Mouse (Mus musculus): Measurements from ENCODE around the gene Atp4b. TPM values are rescaled to one million over a fixed set of nuclear protein-coding genes. Genes with fewer than 3 reads are reported as not detected.

Gene Atp4b
- polyA plus RNA-seq, 1 experiment from 2014 or later: not detected

GRCm38 (mm10) chr8:13381630-13382029, 15.0 kb downstream of the Atp4b start:
- Histone ChIP-seq H3K4me2 (replicated peaks) (no peak overlapping the region), H3K36me3 (peaks cover 35% of the 10 kb centered on the region), H3K4me1 (no peaks in the 10 kb centered on the region), H3K9ac (replicated peaks) (no peak overlapping the region), H3K4me3 (no peak overlapping the region), H3K9me3 (no peaks in the 10 kb centered on the region), H3K27me3 (no peaks in the 10 kb centered on the region), H3K27ac (replicated peaks) (no peak overlapping the region)
- 95% methylated on average over 7 of the region's 7 CpGs for WGBS
- ATAC-seq (ENCODE audit: low FRiP score, low read depth): no peak

- no peaks in the 10 kb centered on the region for H3K27me3 ChIP-seq
- WGBS: 93% methylated on average over 8 of the region's 8 CpGs
- H3K9ac ChIP-seq (replicated peaks): no peak overlapping the region
- no peak overlapping the region for H3K4me3 ChIP-seq
- H3K9me3 ChIP-seq: no peaks in the 10 kb centered on the region
- no peak for ATAC-seq (ENCODE audit: low FRiP score, low read depth)
- H3K36me3 ChIP-seq: peaks cover 93% of the 10 kb centered on the region
- no peak overlapping the region for H3K4me2 ChIP-seq (replicated peaks)
- H3K4me1 ChIP-seq: no peaks in the 10 kb centered on the region
- no peak overlapping the region for H3K27ac ChIP-seq (replicated peaks)
These were observed 23.4 kb downstream of the Atp4b start for GRCm38 (mm10) chr8:13373151-13373662.

DNA sequence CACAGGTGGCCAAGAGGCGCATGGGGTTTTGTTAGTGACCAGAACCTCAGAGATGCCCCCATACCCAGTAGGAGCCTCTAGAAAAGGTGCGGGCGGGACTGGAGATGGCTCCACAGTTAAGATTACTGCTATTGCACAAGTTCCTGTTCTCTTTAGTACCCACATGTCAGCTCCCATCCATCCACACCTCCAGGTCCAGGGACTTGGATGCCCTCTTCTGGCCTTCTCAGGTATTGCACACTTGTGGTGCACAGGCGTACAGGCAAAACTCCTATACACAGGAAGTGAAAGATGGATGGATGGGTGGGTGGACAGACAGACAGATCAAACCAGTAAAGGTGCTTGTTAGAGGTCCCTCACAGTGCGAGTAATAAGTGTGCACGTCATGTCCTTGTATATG, 34.8 kb downstream of the Atp4b start:
- Histone ChIP-seq H3K9me3 (0 out of 2 replicates have a peak, but pooled peaks cover 6% of the 10 kb centered on the region), H3K27ac (replicated peaks) (no peak overlapping the region), H3K36me3 (peaks cover 96% of the 10 kb centered on the region), H3K27me3 (no peaks in the 10 kb centered on the region), H3K4me1 (no peaks in the 10 kb centered on the region), H3K9ac (replicated peaks) (no peak overlapping the region), H3K4me3 (no peak overlapping the region), H3K4me2 (replicated peaks) (no peak overlapping the region)
- 99% methylated on average over 6 of the region's 6 CpGs for WGBS
- ATAC-seq (ENCODE audit: low FRiP score, low read depth): no peak

DNA sequence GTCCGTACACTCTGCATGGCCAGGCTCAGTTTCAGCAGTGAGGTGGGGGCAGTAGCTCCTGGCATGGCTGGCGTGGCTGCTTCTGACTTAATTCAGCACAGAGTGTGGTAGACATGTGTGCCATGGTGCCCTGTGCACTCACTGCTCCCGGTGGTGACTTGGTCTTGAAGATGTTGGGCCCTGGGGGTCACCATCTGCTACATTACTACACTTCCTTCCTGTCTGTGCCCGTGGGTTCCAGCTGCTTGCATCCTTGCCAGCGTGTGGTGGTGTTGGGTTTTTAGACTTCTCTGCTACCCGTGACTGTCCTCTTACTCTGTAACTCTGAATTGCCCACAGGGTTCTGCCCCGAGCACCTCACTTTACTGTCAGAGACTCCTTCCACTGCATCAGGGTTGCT, 36.4 kb downstream of the Atp4b start:
- Histone ChIP-seq H3K27me3 (no peaks in the 10 kb centered on the region), H3K4me3 (no peak overlapping the region), H3K9ac (replicated peaks) (no peak overlapping the region), H3K4me2 (replicated peaks) (no peak overlapping the region), H3K9me3 (0 out of 2 replicates have a peak, but pooled peaks cover 6% of the 10 kb centered on the region), H3K4me1 (no peaks in the 10 kb centered on the region), H3K27ac (replicated peaks) (no peak overlapping the region), H3K36me3 (peaks cover 96% of the 10 kb centered on the region)
- WGBS: 97% methylated on average over 7 of the region's 7 CpGs
- ATAC-seq (ENCODE audit: low FRiP score, low read depth): no peak

GRCm38 (mm10) chr8:13356681-13357080, 39.9 kb downstream of the Atp4b start:
- Histone ChIP-seq H3K27ac (replicated peaks) (no peak overlapping the region), H3K9ac (replicated peaks) (no peak overlapping the region), H3K36me3 (peaks cover 96% of the 10 kb centered on the region), H3K4me2 (replicated peaks) (no peak overlapping the region), H3K4me1 (no peaks in the 10 kb centered on the region), H3K4me3 (no peak overlapping the region), H3K27me3 (no peaks in the 10 kb centered on the region), H3K9me3 (0 out of 2 replicates have a peak, but pooled peaks cover 4% of the 10 kb centered on the region)
- no peak for ATAC-seq (ENCODE audit: low FRiP score, low read depth)
- WGBS: 87% methylated on average over 10 of the region's 10 CpGs

- no peak for ATAC-seq (ENCODE audit: low FRiP score, low read depth)
- H3K27ac ChIP-seq (replicated peaks): no peak overlapping the region
- no peak overlapping the region for H3K4me3 ChIP-seq
- 91% methylated on average over 6 of the region's 6 CpGs for WGBS
- H3K27me3 ChIP-seq: no peaks in the 10 kb centered on the region
- no peak overlapping the region for H3K4me2 ChIP-seq (replicated peaks)
- H3K9me3 ChIP-seq: no peaks in the 10 kb centered on the region
- no peaks in the 10 kb centered on the region for H3K4me1 ChIP-seq
- no peak overlapping the region for H3K9ac ChIP-seq (replicated peaks)
- peaks cover 96% of the 10 kb centered on the region for H3K36me3 ChIP-seq
These were observed 40.4 kb downstream of the Atp4b start for GRCm38 (mm10) chr8:13356221-13356620.

GRCm38 (mm10) chr8:13353883-13354282, 42.7 kb downstream of the Atp4b start:
- Histone ChIP-seq H3K27ac (replicated peaks) (no peak overlapping the region), H3K36me3 (peaks cover 96% of the 10 kb centered on the region), H3K9me3 (no peaks in the 10 kb centered on the region), H3K9ac (replicated peaks) (no peak overlapping the region), H3K27me3 (no peaks in the 10 kb centered on the region), H3K4me1 (no peaks in the 10 kb centered on the region), H3K4me2 (replicated peaks) (no peak overlapping the region), H3K4me3 (no peak overlapping the region)
- 87% methylated on average over 4 of the region's 4 CpGs for WGBS
- ATAC-seq (ENCODE audit: low FRiP score, low read depth): no peak

- no peaks in the 10 kb centered on the region for H3K9me3 ChIP-seq
- no peak overlapping the region for H3K4me2 ChIP-seq (replicated peaks)
- no peaks in the 10 kb centered on the region for H3K4me1 ChIP-seq
- H3K36me3 ChIP-seq: peaks cover 96% of the 10 kb centered on the region
- no peak overlapping the region for H3K4me3 ChIP-seq
- no peak for ATAC-seq (ENCODE audit: low FRiP score, low read depth)
- H3K9ac ChIP-seq (replicated peaks): no peak overlapping the region
- no peak overlapping the region for H3K27ac ChIP-seq (replicated peaks)
- H3K27me3 ChIP-seq: no peaks in the 10 kb centered on the region
- 85% methylated on average over 9 of the region's 9 CpGs for WGBS
These were observed 43.3 kb downstream of the Atp4b start for GRCm38 (mm10) chr8:13353155-13353833.

GRCm38 (mm10) chr8:13352601-13353000, 44.0 kb downstream of the Atp4b start:
- H3K27ac ChIP-seq (replicated peaks): no peak overlapping the region
- WGBS: 89% methylated on average over 8 of the region's 8 CpGs
- H3K4me1 ChIP-seq: no peaks in the 10 kb centered on the region
- no peaks in the 10 kb centered on the region for H3K9me3 ChIP-seq
- H3K9ac ChIP-seq (replicated peaks): no peak overlapping the region
- no peak for ATAC-seq (ENCODE audit: low FRiP score, low read depth)
- H3K27me3 ChIP-seq: no peaks in the 10 kb centered on the region
- no peak overlapping the region for H3K4me3 ChIP-seq
- H3K36me3 ChIP-seq: peaks cover 96% of the 10 kb centered on the region
- no peak overlapping the region for H3K4me2 ChIP-seq (replicated peaks)

GRCm38 (mm10) chr8:13351593-13351992, 45.0 kb downstream of the Atp4b start:
- Histone ChIP-seq H3K9ac (replicated peaks) (no peak overlapping the region), H3K4me3 (no peak overlapping the region), H3K27me3 (no peaks in the 10 kb centered on the region), H3K36me3 (peaks cover 96% of the 10 kb centered on the region), H3K9me3 (no peaks in the 10 kb centered on the region), H3K4me2 (replicated peaks) (no peak overlapping the region), H3K4me1 (no peaks in the 10 kb centered on the region), H3K27ac (replicated peaks) (no peak overlapping the region)
- ATAC-seq (ENCODE audit: low FRiP score, low read depth): no peak
- 90% methylated on average over 5 of the region's 5 CpGs for WGBS

DNA sequence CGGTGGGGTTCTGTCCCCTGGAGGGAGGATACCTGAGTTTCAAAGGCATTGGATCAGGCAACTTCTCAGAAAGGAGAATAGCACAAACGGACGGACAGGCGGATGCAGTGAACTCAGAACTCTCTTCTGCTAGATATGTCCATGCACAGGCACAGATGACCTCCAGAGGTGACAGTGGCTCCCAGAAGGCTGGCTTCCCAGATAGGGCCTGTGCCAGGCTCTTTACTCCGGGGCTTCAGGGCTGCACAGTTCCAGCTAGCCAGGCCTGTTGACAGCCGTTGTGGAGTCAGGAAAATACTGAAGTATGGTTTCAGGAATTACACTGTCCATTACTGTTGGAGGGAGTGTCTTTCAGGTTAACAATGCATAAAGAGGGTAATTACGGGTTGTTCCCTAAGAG, 46.6 kb downstream of the Atp4b start:
- ATAC-seq (ENCODE audit: low FRiP score, low read depth): no peak
- no peaks in the 10 kb centered on the region for H3K4me1 ChIP-seq
- H3K36me3 ChIP-seq: peaks cover 97% of the 10 kb centered on the region
- no peak overlapping the region for H3K27ac ChIP-seq (replicated peaks)
- WGBS: 92% methylated on average over 7 of the region's 7 CpGs
- no peak overlapping the region for H3K9ac ChIP-seq (replicated peaks)
- H3K9me3 ChIP-seq: no peaks in the 10 kb centered on the region
- H3K4me3 ChIP-seq: no peak overlapping the region
- no peak overlapping the region for H3K4me2 ChIP-seq (replicated peaks)
- no peaks in the 10 kb centered on the region for H3K27me3 ChIP-seq

GRCm38 (mm10) chr8:13343134-13343533, 53.5 kb downstream of the Atp4b start:
- 94% methylated on average over 4 of the region's 4 CpGs for WGBS
- Histone ChIP-seq H3K4me1 (peaks cover 19% of the 10 kb centered on the region), H3K4me2 (replicated peaks) (no peak overlapping the region), H3K9me3 (no peaks in the 10 kb centered on the region), H3K36me3 (peaks cover 79% of the 10 kb centered on the region), H3K9ac (replicated peaks) (no peak overlapping the region), H3K27ac (replicated peaks) (no peak overlapping the region), H3K27me3 (no peaks in the 10 kb centered on the region), H3K4me3 (no peak overlapping the region)
- ATAC-seq (ENCODE audit: low FRiP score, low read depth): no peak

DNA sequence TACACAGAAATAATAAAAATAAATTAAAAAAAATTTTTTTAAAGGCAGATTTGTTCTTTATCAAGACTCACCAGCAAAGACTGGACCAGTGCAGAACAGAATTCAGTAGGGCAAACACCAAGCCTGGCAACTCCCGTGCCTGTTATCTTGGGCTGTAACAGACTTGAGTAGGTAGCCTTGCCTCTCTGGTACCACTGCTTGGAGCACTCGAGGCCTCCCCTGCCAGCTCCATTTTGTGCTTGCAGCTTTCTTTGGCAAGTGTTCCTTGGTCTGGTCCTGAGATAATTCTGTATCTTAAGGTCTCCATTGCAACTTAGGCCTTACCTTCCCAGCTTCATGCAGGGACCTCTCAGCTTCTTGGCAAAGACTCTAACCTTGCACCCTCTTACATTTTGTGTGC, 54.3 kb downstream of the Atp4b start:
- H3K27ac ChIP-seq (replicated peaks): no peak overlapping the region
- no peak overlapping the region for H3K4me2 ChIP-seq (replicated peaks)
- H3K27me3 ChIP-seq: peaks cover 2% of the 10 kb centered on the region; the same call in 1 of the 2 replicates
- H3K36me3 ChIP-seq: peaks cover 71% of the 10 kb centered on the region
- no peaks in the 10 kb centered on the region for H3K9me3 ChIP-seq
- H3K4me1 ChIP-seq: peaks cover 21% of the 10 kb centered on the region
- ATAC-seq (ENCODE audit: low FRiP score, low read depth): no peak
- no peak overlapping the region for H3K4me3 ChIP-seq
- WGBS: 96% methylated on average over 2 of the region's 2 CpGs
- no peak overlapping the region for H3K9ac ChIP-seq (replicated peaks)

Data from midbrain, embryonic 12.5 days (tissue).